Mouse (Mus musculus) frontal cortex, postnatal 36 days (tissue): ENCODE results near the gene Gm3676.
"Not testable (repeated sequence)": the region's sequence is repeated elsewhere in the genome, so short reads cannot be mapped to it uniquely, and the experiment has no call there.

ENCODE experiments used
- DNase-seq, 2 experiments: peaks; one replicate each; pipeline ENCODE4 v3.0.0; 2022; ENCODE audit warnings: low spot score in 2 of 2

Gm3676 gene

DNA sequence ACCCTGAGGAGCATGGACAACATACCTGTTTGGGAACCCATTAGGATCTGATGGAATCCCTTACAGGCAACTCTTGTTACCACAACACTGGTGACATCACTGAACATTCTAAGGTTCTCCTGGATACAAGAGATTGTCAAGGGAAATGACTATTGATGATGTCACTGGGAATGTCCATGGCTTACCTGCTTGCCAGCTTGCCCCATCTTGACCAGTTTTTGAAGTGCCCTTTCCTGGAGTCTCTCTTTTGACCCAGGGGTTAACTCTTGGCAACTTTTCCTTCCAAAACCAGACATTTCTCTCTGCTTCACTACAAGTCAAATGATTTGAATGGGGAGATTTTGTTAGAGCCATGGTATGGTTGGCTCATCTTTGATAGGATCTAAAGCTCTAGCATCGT lies at the start of gene Gm3676:
Gm3676 (minus strand) TSS at position 101 of the 400 bp plus-strand sequence.
- not testable (repeated sequence) for DNase-seq

DNA sequence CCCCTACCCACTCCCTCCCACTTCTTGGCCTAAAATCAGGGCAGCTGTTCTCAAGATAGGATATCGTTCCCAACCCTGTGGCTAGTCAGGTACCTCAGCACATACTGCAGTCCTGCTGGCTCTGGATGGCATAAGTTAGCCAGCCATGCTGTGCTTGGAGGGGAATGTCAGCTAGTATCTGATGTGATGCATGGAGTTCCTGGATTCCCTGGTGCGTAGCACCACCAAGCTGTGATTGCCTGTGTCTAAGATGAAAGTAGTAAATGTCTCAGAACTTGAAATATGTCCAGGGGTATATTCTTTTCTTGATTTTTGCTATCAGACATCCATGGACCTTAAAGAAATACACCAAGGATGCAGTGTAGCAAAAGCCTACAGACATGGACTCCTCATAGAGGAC lies 1.9 kb upstream of the Gm3676 start:
- DNase-seq: not testable (repeated sequence)

GRCm38 (mm10) chr14:41630144-41630543 lies 16.1 kb downstream of the Gm3676 start:
- not testable (repeated sequence) for DNase-seq

DNA sequence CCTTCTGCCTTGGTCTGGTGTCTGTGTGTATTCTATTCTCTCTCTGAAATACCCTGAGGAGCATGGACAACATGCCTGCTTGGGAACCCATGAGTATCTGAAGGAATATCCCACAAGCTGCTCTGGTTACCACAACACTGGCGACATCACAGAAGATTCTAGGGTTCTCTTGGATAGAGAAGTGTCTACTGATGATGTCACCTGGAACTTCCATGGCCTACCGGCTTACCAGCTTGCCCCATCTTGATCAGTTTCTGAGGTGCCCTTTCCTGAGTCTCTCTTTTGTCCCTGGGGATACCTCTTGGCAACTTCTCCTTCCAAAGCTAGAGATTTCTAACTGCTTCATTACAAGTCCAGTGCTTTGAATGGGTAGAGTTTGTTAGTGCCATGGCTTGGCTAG lies 21.8 kb downstream of the Gm3676 start, which contains the start of gene Gm3072:
Gm3072 (minus strand) TSS at position 101 of the 400 bp plus-strand sequence.
- DNase-seq: not testable (repeated sequence)

DNA sequence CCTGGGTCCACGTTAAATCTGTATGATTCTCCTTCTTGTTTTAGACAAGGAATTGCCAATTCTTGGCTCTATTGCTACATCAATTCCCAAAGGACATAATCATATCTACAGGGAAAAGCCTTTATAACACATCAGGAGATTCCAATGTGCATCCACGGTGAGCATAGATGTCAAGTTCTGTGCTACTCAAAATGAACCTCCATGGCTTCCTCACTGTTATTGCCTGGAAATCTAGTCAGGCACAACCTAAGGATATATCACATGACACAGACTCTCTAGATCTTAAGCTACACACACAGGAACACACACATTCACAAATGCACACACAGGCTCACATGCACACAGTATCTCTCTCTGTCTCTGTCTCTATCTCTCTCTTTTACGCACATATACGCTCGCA lies 23.8 kb downstream of the Gm3676 start:
- DNase-seq: not testable (repeated sequence)

DNA sequence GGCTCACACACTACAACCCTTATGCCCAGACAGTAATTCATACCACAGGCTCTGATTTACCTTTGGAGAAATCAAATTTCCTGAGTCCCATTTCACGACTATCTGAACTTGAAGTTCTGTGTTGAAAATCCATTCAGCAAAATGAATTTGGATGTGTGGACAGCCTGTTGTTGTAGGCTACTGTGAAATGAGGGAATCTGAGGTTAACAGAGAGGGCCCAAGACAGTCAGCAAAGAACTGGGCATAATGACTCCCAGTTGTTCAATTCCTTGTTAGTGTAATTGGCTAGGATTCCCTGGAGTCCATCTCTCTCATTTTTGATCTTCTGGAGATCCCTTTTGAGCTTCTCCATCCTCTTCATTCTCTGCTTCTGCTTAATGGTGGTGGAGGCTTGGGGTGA lies 35.6 kb downstream of the Gm3676 start:
- DNase-seq: peak in 1 of 2 experiments; percentile 7

- DNase-seq: not testable (repeated sequence)
These were observed 45.4 kb downstream of the Gm3676 start for GRCm38 (mm10) chr14:41600935-41601334.
